Mouse (Mus musculus): ENCODE measurements around the gene Dlat.

- TF ChIP-seq CTCF (conservative IDR thresholded peaks at IDR 0.05; ENCODE audit: low read length) (no peak), POU5F1 (IDR thresholded peaks at IDR 0.05; ENCODE audit: borderline replicate concordance, low read length) (no peak), NANOG (IDR thresholded peaks at IDR 0.05; ENCODE audit: borderline replicate concordance, low read length) (no peak)
Measured at GRCm38 (mm10) chr9:50659392-50660217, at the start of gene Dlat.
